Mouse (Mus musculus): ENCODE data around the gene Foxo4.
A peak's percentile ranks its signal among the peaks of the same experiment; 100 is the strongest.

Foxo4 gene

GRCm38 (mm10) chrX:101253952-101254729 is at the start of gene Foxo4:
Gene Foxo4, plus strand, starts transcription at chrX:101254528.
- DNase-seq (ENCODE audit: low read depth, low spot score), result peak; percentile 96

GRCm38 (mm10) chrX:101221834-101222795 is 32.2 kb upstream of the Foxo4 start, which contains the start of gene Snx12:
Gene Snx12, minus strand, starts transcription at chrX:101222563.
- peak; percentile 98 for DNase-seq (ENCODE audit: low read depth, low spot score)

- no peak for DNase-seq (ENCODE audit: low read depth, low spot score)
These were observed 31.5 kb upstream of the Foxo4 start for GRCm38 (mm10) chrX:101222796-101223162.

GRCm38 (mm10) chrX:101245011-101245410 is 9.3 kb upstream of the Foxo4 start:
- peak; percentile 91 for DNase-seq (ENCODE audit: low read depth, low spot score)

- peak; percentile 23 for DNase-seq (ENCODE audit: low read depth, low spot score)
These were observed 412 bp downstream of the Foxo4 start for GRCm38 (mm10) chrX:101254740-101255139.

GRCm38 (mm10) chrX:101256603-101257002 is 2.3 kb downstream of the Foxo4 start:
- DNase-seq (ENCODE audit: low read depth, low spot score), result peak; percentile 47

GRCm38 (mm10) chrX:101260441-101261325 is 6.4 kb downstream of the Foxo4 start:
- peak; percentile 91 for DNase-seq (ENCODE audit: low read depth, low spot score)

GRCm38 (mm10) chrX:101263892-101264291 is 9.6 kb downstream of the Foxo4 start, which contains the start of gene Gm614:
Gene Gm614, minus strand, starts transcription at chrX:101263992.
- no peak for DNase-seq (ENCODE audit: low read depth, low spot score)

- no peak for DNase-seq (ENCODE audit: low read depth, low spot score)
These were observed 12.3 kb downstream of the Foxo4 start for GRCm38 (mm10) chrX:101266631-101267030.

- no peak for DNase-seq (ENCODE audit: low read depth, low spot score)
These were observed 13.9 kb downstream of the Foxo4 start, which contains the start of gene Il2rg for GRCm38 (mm10) chrX:101268025-101268754. Gene Il2rg, minus strand, starts transcription at chrX:101268255.

GRCm38 (mm10) chrX:101268755-101269124 is 14.4 kb downstream of the Foxo4 start, which contains the start of gene Gm20489:
Gene Gm20489, minus strand, starts transcription at chrX:101269023.
- DNase-seq (ENCODE audit: low read depth, low spot score), result no peak

- DNase-seq (ENCODE audit: low read depth, low spot score), result peak; percentile 68
These were observed 19.1 kb downstream of the Foxo4 start for GRCm38 (mm10) chrX:101273410-101273809.

GRCm38 (mm10) chrX:101273875-101274738 is 19.8 kb downstream of the Foxo4 start, which contains the start of gene Med12:
Gene Med12, plus strand, starts transcription at chrX:101274030.
- DNase-seq (ENCODE audit: low read depth, low spot score), result peak; percentile 86

- DNase-seq (ENCODE audit: low read depth, low spot score), result no peak
These were observed 28.5 kb downstream of the Foxo4 start for GRCm38 (mm10) chrX:101282813-101283212.

- DNase-seq (ENCODE audit: low read depth, low spot score), result peak; percentile 64
These were observed 31.2 kb downstream of the Foxo4 start for GRCm38 (mm10) chrX:101285534-101285933.

- DNase-seq (ENCODE audit: low read depth, low spot score), result no peak
These were observed 31.8 kb downstream of the Foxo4 start for GRCm38 (mm10) chrX:101285953-101286670.

- no peak for DNase-seq (ENCODE audit: low read depth, low spot score)
These were observed 33.2 kb downstream of the Foxo4 start for GRCm38 (mm10) chrX:101287543-101287942.

- DNase-seq (ENCODE audit: low read depth, low spot score), result no peak
These were observed 34.1 kb downstream of the Foxo4 start for GRCm38 (mm10) chrX:101288432-101288831.

GRCm38 (mm10) chrX:101289037-101289436 is 34.7 kb downstream of the Foxo4 start:
- no peak for DNase-seq (ENCODE audit: low read depth, low spot score)
